Mouse (Mus musculus): Measurements from ENCODE around the gene Fbf1. TPM values are rescaled to one million over a fixed set of nuclear protein-coding genes. Genes with fewer than 3 reads are reported as not detected.
A peak's percentile ranks its signal among the peaks of the same experiment; 100 is the strongest.

Gene Fbf1
- polyA plus RNA-seq, 1 experiment, result 3.8 TPM

GRCm38 (mm10) chr11:116163002-116163401 lies 5.0 kb downstream of the Fbf1 start:
- Histone ChIP-seq H3K27ac (replicated peaks; ENCODE audit: low read depth, low read length) (no peak overlapping the region), H3K4me3 (ENCODE audit: insufficient read depth, low read depth, low read length) (no peak overlapping the region), H3K4me1 (ENCODE audit: control insufficient read depth, insufficient read depth, insufficient read length, low read length) (no peaks in the 10 kb centered on the region)

DNA sequence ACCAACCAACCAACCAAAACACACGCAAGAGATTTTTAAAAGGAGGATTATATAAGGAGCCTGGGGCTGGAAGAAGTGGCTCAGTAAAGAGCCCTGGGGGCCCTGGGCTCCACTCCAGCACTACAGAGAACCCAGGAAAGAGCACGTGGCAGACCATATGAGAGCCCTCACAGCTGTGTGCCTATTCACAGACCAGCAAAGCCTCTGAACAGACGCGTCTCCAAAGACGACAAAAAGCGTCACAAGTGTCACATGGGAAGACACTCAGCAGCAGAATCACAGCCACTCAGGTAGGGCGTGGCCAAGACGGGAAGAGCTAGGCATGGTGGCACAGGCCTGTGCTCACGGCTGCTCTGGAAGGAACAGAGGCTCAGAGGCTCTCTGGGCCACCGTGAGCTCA lies 5.8 kb downstream of the Fbf1 start:
- no peak overlapping the region for H3K4me3 ChIP-seq (ENCODE audit: insufficient read depth, low read depth, low read length)
- H3K27ac ChIP-seq (replicated peaks; ENCODE audit: low read depth, low read length), result no peak overlapping the region
- H3K4me1 ChIP-seq (ENCODE audit: control insufficient read depth, insufficient read depth, insufficient read length, low read length), result no peaks in the 10 kb centered on the region

DNA sequence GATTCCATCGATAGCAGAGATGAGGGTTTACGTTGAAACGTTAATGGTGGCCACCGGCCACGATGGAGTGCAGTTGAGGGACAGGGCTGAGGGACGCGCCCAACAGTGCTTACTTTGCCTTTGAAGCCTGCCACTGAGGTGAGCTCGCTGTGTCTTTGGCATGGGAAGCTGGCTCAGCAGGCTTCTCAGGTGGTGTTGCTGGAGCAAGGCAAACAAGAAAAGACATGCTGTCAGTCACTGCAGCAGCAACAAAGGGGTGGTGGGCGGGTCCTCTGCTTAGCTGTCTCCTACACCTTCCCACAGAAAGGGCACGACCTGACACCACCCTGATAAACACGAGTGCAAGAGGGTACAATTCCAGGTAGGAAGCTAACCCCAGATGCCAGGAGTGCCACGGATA lies 6.7 kb downstream of the Fbf1 start:
- no peaks in the 10 kb centered on the region for H3K4me1 ChIP-seq (ENCODE audit: control insufficient read depth, insufficient read depth, insufficient read length, low read length)
- no peak overlapping the region for H3K4me3 ChIP-seq (ENCODE audit: insufficient read depth, low read depth, low read length)
- H3K27ac ChIP-seq (replicated peaks; ENCODE audit: low read depth, low read length), result no peak overlapping the region

DNA sequence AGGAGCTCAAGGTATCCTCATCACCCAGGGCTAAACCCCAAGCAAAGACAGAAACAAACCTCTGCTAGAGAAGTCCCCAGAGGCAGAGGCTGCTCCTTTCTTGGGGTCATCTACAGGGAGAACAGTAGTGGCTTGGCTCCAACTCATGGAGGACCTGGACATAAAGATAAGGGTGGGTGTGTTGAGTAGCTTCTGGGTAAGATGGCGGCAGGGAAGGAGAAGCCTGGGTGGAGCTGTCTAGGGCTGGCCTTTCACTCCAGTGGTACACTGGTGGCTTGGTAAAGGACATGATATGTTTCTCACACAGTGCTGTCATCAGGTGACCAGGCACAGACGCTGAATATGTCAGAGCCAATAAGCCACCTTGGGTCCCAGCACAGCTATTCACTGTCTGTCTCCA lies 17.0 kb downstream of the Fbf1 start:
- no peak overlapping the region for H3K4me3 ChIP-seq (ENCODE audit: insufficient read depth, low read depth, low read length)
- H3K27ac ChIP-seq (replicated peaks; ENCODE audit: low read depth, low read length), result no peak overlapping the region
- H3K4me1 ChIP-seq (ENCODE audit: control insufficient read depth, insufficient read depth, insufficient read length, low read length), result no peaks in the 10 kb centered on the region

DNA sequence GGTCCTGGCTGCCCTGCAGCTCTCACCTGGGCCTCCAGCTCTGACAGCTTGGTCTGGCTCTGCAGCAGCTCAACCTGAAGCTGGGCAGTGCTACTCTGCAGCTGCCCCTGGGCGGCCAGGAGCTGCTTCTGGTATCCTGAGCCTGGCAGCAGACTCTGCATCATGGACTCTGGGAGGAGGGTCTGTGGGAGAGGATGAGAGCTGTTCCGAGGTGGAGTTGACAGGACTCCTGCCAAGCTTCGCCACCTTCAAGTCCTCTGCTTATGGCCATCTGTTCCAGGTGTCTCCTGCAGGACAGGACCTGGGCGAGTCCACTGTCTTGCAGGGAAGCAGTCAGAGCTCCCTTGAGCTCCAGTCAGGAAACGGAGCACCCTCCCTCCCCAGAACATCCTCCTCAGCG lies 18.6 kb downstream of the Fbf1 start:
- Histone ChIP-seq H3K27ac (replicated peaks; ENCODE audit: low read depth, low read length) (no peak overlapping the region), H3K4me3 (ENCODE audit: insufficient read depth, low read depth, low read length) (no peak overlapping the region), H3K4me1 (ENCODE audit: control insufficient read depth, insufficient read depth, insufficient read length, low read length) (no peaks in the 10 kb centered on the region)

DNA sequence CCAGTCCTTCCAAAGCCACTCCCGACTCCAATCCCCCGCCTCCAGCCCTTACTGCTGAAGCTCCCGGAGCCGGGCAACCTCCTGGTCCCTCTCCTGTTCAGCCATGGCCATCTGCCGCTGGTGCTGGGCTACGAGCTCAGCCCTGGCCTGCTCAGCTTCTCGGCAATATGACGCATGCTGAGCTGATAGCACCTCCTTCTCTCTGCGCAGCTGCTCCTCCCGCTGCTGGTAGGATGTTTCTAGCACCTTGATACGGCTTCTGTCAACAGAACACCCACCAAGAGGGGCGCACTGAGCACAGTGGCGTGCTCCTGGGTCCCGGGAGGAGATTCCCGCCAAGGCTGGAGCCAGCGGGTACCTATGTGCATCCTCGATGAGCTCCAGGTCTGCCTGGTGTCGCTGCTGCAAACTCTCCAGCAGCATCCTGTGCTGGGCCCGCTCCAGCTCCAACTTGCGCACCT lies 19.2 kb downstream of the Fbf1 start:
- H3K4me1 ChIP-seq (ENCODE audit: control insufficient read depth, insufficient read depth, insufficient read length, low read length), result no peaks in the 10 kb centered on the region
- no peak overlapping the region for H3K4me3 ChIP-seq (ENCODE audit: insufficient read depth, low read depth, low read length)
- H3K27ac ChIP-seq (replicated peaks; ENCODE audit: low read depth, low read length), result no peak overlapping the region

DNA sequence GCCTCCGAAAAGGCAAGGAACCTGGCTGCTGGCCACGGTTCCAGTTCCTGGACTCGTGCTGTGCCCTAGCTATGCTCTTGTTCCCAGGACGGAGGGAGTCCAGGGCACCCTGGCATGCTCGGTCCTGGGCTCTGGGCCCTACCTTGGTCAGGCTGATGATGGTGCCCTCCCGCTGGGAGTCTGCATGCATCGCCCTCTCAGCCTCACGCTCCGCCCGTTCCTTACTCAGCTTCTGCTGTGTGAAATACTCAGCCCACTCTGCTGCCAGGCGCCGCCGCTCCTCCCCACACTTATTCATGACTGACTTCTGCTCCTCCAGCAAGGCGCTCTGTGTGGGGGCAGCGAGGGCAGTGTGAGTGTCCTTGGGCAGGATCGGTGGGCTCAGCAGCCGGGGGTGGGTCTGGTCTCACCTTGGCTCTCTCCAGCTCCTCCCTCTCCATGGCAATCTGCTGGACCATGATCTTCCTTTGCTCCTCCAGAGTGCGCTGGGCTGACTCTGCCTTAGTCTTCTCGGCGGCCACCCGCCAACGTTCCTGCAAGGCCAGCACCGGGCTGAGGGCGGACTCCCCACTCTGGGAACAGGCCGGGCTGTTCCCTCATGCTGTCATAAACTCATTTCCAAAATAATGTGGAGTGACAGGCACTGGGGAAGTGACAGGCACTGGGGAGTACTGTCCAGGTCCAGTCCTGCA lies 21.5 kb downstream of the Fbf1 start:
- H3K4me3 ChIP-seq (ENCODE audit: insufficient read depth, low read depth, low read length), result no peak overlapping the region
- no peaks in the 10 kb centered on the region for H3K4me1 ChIP-seq (ENCODE audit: control insufficient read depth, insufficient read depth, insufficient read length, low read length)
- no peak overlapping the region for H3K27ac ChIP-seq (replicated peaks; ENCODE audit: low read depth, low read length)

DNA sequence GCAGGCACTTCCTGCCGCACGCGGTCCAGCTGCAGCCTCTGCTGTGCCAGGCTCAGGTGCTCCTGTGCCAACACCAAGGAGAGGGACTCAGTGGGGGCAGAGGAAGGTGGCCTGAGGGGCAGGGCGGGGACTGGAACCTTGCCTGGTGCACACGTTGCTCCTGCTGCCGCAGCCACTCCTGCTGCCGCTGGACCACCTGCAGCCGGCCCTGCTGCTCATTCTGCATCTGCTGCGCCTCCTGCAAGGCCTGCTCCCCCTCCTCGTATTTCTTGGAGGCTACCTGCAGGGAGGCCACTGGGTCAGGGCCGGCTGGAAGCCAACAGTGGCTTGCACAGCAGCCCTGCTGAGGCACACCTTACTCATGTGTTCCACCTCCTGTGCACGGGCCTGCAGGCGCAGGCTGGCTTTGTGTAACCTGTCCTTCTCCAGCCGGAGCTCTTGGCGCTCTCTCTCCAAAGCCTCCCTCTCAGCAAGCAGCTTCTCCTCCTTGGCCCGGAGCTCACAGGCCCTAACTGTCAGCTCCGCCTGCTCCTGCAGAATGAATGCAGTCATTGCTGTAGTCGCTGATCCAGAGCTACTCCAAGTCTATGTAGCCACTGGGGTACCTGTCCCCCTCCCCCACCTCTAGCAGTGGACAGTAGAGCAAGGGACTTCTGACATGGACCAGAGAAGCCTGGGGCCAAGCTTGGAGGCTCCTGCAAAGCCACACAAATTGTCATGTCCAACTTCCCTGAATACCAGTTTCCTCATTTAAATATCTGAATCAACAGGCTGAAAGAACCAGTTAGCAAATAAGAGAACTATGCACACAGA lies 22.3 kb downstream of the Fbf1 start:
- no peak overlapping the region for H3K4me3 ChIP-seq (ENCODE audit: insufficient read depth, low read depth, low read length)
- no peak overlapping the region for H3K27ac ChIP-seq (replicated peaks; ENCODE audit: low read depth, low read length)
- H3K4me1 ChIP-seq (ENCODE audit: control insufficient read depth, insufficient read depth, insufficient read length, low read length), result no peaks in the 10 kb centered on the region

DNA sequence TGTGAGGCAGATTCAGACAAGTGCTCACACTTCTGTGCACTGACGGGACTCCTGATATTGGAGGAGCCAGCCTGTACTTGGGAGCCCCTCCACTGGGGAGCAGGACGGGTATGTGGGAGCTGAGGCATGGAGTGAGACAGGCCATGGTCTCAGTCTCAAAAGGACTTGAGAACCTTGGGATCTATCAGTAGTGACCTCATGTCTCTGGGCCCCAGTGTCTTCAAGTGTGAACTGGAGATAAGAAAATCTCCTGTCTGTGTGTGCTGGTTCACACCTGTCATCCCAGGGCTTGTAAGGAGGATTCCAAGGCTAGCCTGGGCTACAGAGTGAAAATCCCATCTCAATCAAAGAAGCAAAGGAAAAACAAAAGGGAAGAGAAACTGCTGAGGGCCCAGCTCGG lies 24.5 kb downstream of the Fbf1 start:
- no peak overlapping the region for H3K27ac ChIP-seq (replicated peaks; ENCODE audit: low read depth, low read length)

GRCm38 (mm10) chr11:116142211-116142991 lies 25.6 kb downstream of the Fbf1 start:
- no peak overlapping the region for H3K27ac ChIP-seq (replicated peaks; ENCODE audit: low read depth, low read length)
- no peak overlapping the region for H3K4me3 ChIP-seq (ENCODE audit: insufficient read depth, low read depth, low read length)
- H3K4me1 ChIP-seq (ENCODE audit: control insufficient read depth, insufficient read depth, insufficient read length, low read length), result no peaks in the 10 kb centered on the region

More for the DNA sequence above, 24.5 kb downstream of the Fbf1 start:
- H3K4me3 ChIP-seq (ENCODE audit: insufficient read depth, low read depth, low read length), result no peak overlapping the region
- H3K4me1 ChIP-seq (ENCODE audit: control insufficient read depth, insufficient read depth, insufficient read length, low read length), result no peaks in the 10 kb centered on the region

DNA sequence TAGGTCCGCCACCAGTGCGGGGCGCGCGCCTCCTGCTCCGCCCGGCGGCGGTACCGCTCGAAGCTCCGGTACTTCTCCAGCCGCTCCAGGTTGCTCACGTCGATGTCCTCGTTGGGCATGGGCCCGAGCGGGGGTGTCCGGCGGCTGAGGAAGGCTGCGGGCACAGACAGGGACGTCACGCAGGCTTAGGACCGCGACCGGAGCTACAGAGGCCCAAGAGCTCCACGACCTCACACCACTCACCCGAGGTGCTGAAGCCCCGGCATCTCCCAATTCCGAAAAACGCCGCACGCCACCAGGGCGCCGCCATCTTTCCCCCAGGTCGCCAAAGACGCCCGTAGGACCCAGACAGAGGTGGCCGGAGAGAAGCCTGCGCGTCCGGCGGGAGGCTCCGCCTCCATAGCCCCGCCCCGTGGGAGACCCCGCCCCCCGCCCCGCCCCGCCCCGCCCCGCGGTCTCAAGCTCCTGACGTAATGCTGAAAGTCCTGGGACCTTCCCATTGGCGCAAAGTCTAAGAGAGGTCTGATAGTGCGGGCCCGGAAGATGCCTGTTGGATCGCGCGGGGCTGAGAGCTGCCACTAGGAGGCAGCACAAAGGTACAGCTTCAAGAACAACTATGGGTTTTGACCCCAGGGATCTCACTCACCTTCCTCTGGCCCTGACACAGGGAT lies 29.4 kb downstream of the Fbf1 start, which contains the start of gene Mrpl38:
Mrpl38 (minus strand) TSS at position 401 of the 671 bp plus-strand sequence.
- Histone ChIP-seq H3K4me3 (ENCODE audit: insufficient read depth, low read depth, low read length) (peak within 1 kb of the TSS; percentile 94), H3K27ac (replicated peaks; ENCODE audit: low read depth, low read length) (peak within 1 kb of the TSS; percentile 74), H3K4me1 (ENCODE audit: control insufficient read depth, insufficient read depth, insufficient read length, low read length) (no peaks in the 10 kb centered on the region)

- Histone ChIP-seq H3K27ac (replicated peaks; ENCODE audit: low read depth, low read length) (peak overlapping the region; percentile 74), H3K4me1 (ENCODE audit: control insufficient read depth, insufficient read depth, insufficient read length, low read length) (no peaks in the 10 kb centered on the region), H3K4me3 (ENCODE audit: insufficient read depth, low read depth, low read length) (peak overlapping the region; percentile 94)
These were observed 29.9 kb downstream of the Fbf1 start for GRCm38 (mm10) chr11:116138096-116138467.

GRCm38 (mm10) chr11:116134171-116134570 lies 33.8 kb downstream of the Fbf1 start:
- Histone ChIP-seq H3K4me3 (ENCODE audit: insufficient read depth, low read depth, low read length) (no peak overlapping the region), H3K4me1 (ENCODE audit: control insufficient read depth, insufficient read depth, insufficient read length, low read length) (peaks cover 6% of the 10 kb centered on the region; the same call in 1 of the 2 replicates), H3K27ac (replicated peaks; ENCODE audit: low read depth, low read length) (no peak overlapping the region)

DNA sequence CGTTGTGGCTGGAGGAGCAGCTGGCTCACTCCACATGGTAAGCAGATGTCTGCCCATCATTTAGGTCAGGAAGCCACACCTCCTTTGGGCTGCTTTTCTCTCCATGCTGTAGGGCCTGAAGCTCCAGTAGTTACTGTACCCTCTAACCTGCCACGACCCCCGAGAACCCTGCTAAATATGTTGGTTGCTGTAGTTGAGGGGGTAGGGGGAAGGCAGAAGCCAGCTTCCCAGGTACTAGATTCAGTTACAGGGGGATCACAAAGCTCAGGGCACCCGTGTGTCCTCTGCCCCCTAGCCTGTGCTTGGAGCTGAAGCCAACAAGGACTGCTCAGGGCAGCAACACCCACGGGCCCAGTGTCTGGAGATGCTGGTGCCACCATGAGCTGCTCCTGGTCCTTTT lies 34.5 kb downstream of the Fbf1 start:
- no peak overlapping the region for H3K27ac ChIP-seq (replicated peaks; ENCODE audit: low read depth, low read length)
- peaks cover 7% of the 10 kb centered on the region; the same call in 1 of the 2 replicates for H3K4me1 ChIP-seq (ENCODE audit: control insufficient read depth, insufficient read depth, insufficient read length, low read length)
- H3K4me3 ChIP-seq (ENCODE audit: insufficient read depth, low read depth, low read length), result no peak overlapping the region

All from brown adipose tissue, adult 24 weeks (tissue).